Mouse (Mus musculus): ENCODE results near the gene Tmem179.

GRCm38 (mm10) chr12:112559671-112560070, 43.1 kb upstream of the Tmem179 start:
- TF ChIP-seq CTCF (IDR thresholded peaks at IDR 0.05; ENCODE audit: insufficient read depth, low read depth, low read length), result no peak
- TF ChIP-seq POLR2A (IDR thresholded peaks at IDR 0.05; ENCODE audit: insufficient read depth, low read depth, low read length), result no peak

Data from olfactory bulb, adult 2 months (tissue).